Mouse (Mus musculus) E14TG2a.4 (cell line): Measurements from ENCODE around the gene Mast4.

Experiments
- CTCF ChIP-seq: conservative IDR thresholded peaks from 2 replicates; pipeline ENCODE4 v1.5.1; 2014; ENCODE audit warnings: low read length
- NANOG ChIP-seq: IDR thresholded peaks from 2 replicates; pipeline ENCODE4 v1.6.1; 2014; ENCODE audit warnings: borderline replicate concordance, low read length, mixed read lengths

DNA sequence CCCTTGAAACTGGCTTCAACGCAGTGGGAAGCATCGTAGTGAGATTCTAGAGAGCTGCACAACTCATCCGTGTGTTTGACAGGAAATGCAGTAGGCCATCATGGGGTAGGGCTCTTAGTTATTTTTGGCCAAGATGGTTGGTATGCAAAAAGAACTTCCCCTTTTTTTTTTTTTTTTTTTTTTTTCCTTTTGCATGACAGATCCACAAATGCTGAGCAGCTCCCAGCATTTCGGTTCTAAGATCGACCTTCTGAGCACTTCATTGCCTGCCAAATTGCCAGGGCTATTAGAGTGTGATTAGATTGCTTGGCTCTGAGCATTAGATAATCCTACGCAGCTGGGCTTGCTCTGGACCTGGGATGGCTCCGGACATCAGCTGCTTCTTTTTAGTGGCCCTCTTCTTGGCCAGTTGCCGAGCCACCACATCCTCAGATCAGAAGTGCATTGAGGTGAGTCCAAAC lies 640.9 kb downstream of the Mast4 start, which contains the start of gene Cd180:
- TF ChIP-seq CTCF: no peak
- no peak for TF ChIP-seq NANOG
